Mouse (Mus musculus): ENCODE results near the gene Tnfrsf8. TPM values are rescaled to one million over a fixed set of nuclear protein-coding genes. Genes with fewer than 3 reads are reported as not detected.

The Tnfrsf8 gene
- total RNA-seq (2012; rRNA removed) = 23.2 and 31.0 TPM in 2 replicates
- total RNA-seq (2014; rRNA removed) = 18.9 and 24.7 TPM in 2 replicates
- 11.5 and 12.7 TPM in 2 replicates for polyA plus RNA-seq (2012; ENCODE audit: insufficient read length, low read depth)

GRCm38 (mm10) chr4:145314836-145315467 lies at the start of gene Tnfrsf8:
TSS of gene Tnfrsf8 (minus strand) at chr4:145315164.
- Histone ChIP-seq H3K79me2 (replicated peaks; ENCODE audit: control insufficient read depth, extremely low read depth, insufficient read depth, poor library complexity, severe bottlenecking) (no peaks in the 10 kb centered on the region; the same call in 1 of the 2 replicates), H3K9me3 (replicated peaks; ENCODE audit: low read length) (no peaks in the 10 kb centered on the region), H3K27ac (ENCODE audit: insufficient read depth, low read depth) (peak within 1 kb of the TSS; percentile 18), H3K4me1 (ENCODE audit: control insufficient read depth in 1 of 2, insufficient read depth in 2 of 2) (peaks cover 45 to 89% of the 10 kb centered on the region in 2 experiments), H3K27me3 (replicated peaks) (no peaks in the 10 kb centered on the region), H3K9ac (ENCODE audit: insufficient read depth, low read depth) (peak within 1 kb of the TSS; percentile 56), H3K4me2 (ENCODE audit: insufficient read depth, low read depth, poor library complexity, severe bottlenecking) (peak within 1 kb of the TSS; percentile 84), H3K4me3 (replicated peaks in 1 of 3; ENCODE audit: low read depth in 2 of 3, low read length in 2 of 3, poor library complexity in 1 of 3) (peak within 1 kb of the TSS; percentile 58 to 88 (median 59)), H3K36me3 (replicated peaks in 1 of 2; ENCODE audit: control insufficient read depth in 1 of 2, insufficient read depth in 1 of 2, low read length in 1 of 2) (peaks cover 0 to 2% of the 10 kb centered on the region in 2 experiments)
- peak; percentile 93 for DNase-seq (ENCODE audit: extremely low read depth)
- dilution Hi-C loops (cut with MboI; ENCODE audit: extremely low pct_ligation_motif_present, extremely low pct_unique_long_range_greater_than_20kb, low sequenced_read_pairs) (no loop called here), in situ Hi-C loops (cut with MboI; ENCODE audit: low pct_ligation_motif_present, low pct_unique_long_range_greater_than_20kb, low sequenced_read_pairs) (no loop called here)
- TF ChIP-seq ETS1 (conservative IDR thresholded peaks at IDR 0.05; ENCODE audit: low read depth, low read length) (peak; percentile 99), USF2 (conservative IDR thresholded peaks at IDR 0.05; ENCODE audit: low read depth, low read length) (no peak), ZNF384 (IDR thresholded peaks at IDR 0.05; ENCODE audit: low read depth, low read length) (no peak), POLR2A (IDR thresholded peaks at IDR 0.05; ENCODE audit: low read depth, low read length) (peak; percentile 71), HCFC1 (IDR thresholded peaks at IDR 0.05; ENCODE audit: low read depth, low read length) (peak; percentile 34; the same call in 1 of the 2 replicates), PAX5 (IDR thresholded peaks at IDR 0.05; ENCODE audit: low read length) (no peak), SIN3A (IDR thresholded peaks at IDR 0.05; ENCODE audit: low read length) (peak; percentile 86), BHLHE40 (IDR thresholded peaks at IDR 0.05; ENCODE audit: low read depth, low read length) (peak; percentile 100), JUND (conservative IDR thresholded peaks at IDR 0.05; ENCODE audit: low read depth, low read length) (peak; percentile 56), MAX (IDR thresholded peaks at IDR 0.05; ENCODE audit: low read length) (peak; percentile 96), SMC3 (IDR thresholded peaks at IDR 0.05; ENCODE audit: low read depth, low read length) (no peak; the same call in 1 of the 2 replicates), ZMIZ1 (IDR thresholded peaks at IDR 0.05; ENCODE audit: low read depth, low read length) (no peak; the same call in 1 of the 2 replicates), TBP (conservative IDR thresholded peaks at IDR 0.05; ENCODE audit: low read depth, low read length) (no peak; the same call in 1 of the 2 replicates), GABPA (IDR thresholded peaks at IDR 0.05; ENCODE audit: insufficient replicate concordance, low read depth, low read length) (no peak), ZKSCAN1 (IDR thresholded peaks at IDR 0.05; ENCODE audit: borderline replicate concordance, low read depth, low read length) (no peak), UBTF (IDR thresholded peaks at IDR 0.05; ENCODE audit: low read depth, low read length) (peak; percentile 67; the same call in 1 of the 2 replicates), MYC (IDR thresholded peaks at IDR 0.05; ENCODE audit: low read depth, low read length) (peak; percentile 94), NRF1 (IDR thresholded peaks at IDR 0.05; ENCODE audit: low read depth, low read length) (peak; percentile 71), ELF1 (IDR thresholded peaks at IDR 0.05; ENCODE audit: low read depth, low read length) (peak; percentile 62; the same call in 1 of the 2 replicates), MAZ (IDR thresholded peaks at IDR 0.05; ENCODE audit: low read depth, low read length) (peak; percentile 94), RAD21 (IDR thresholded peaks at IDR 0.05; ENCODE audit: low read depth, low read length) (peak; percentile 23), KAT2A (IDR thresholded peaks at IDR 0.05; ENCODE audit: insufficient replicate concordance, low read length) (0 out of 2 replicates have a peak, but pooled peaks have one; percentile 41), CHD2 (IDR thresholded peaks at IDR 0.05; ENCODE audit: low read length) (peak; percentile 95), E2F4 (IDR thresholded peaks at IDR 0.05; ENCODE audit: insufficient replicate concordance, low read depth, low read length) (no peak), MXI1 (IDR thresholded peaks at IDR 0.05; ENCODE audit: low read depth, low read length) (peak; percentile 94), MAFK (IDR thresholded peaks at IDR 0.05; ENCODE audit: insufficient replicate concordance, low read length) (peak; percentile 83), NELFE (IDR thresholded peaks at IDR 0.05; ENCODE audit: low read depth, low read length) (peak; percentile 48; the same call in 1 of the 2 replicates), IRF4 (IDR thresholded peaks at IDR 0.05; ENCODE audit: low read depth, low read length) (peak; percentile 98), CHD1 (IDR thresholded peaks at IDR 0.05; ENCODE audit: low read depth, low read length) (0 out of 2 replicates have a peak, but pooled peaks have one; percentile 57), POLR2AphosphoS2 (IDR thresholded peaks at IDR 0.05; ENCODE audit: low read depth, low read length) (no peak), USF1 (IDR thresholded peaks at IDR 0.05; ENCODE audit: low read depth, low read length) (peak; percentile 46), ZC3H11A (IDR thresholded peaks at IDR 0.05; ENCODE audit: low read depth, low read length) (no peak; the same call in 1 of the 2 replicates), JUN (IDR thresholded peaks at IDR 0.05; ENCODE audit: insufficient read depth, low read depth, low read length) (peak; percentile 77), RCOR1 (conservative IDR thresholded peaks at IDR 0.05; ENCODE audit: low read depth, low read length) (peak; percentile 95), CTCF (conservative IDR thresholded peaks at IDR 0.05 in 1 of 2, IDR thresholded peaks at IDR 0.05 in 1 of 2; ENCODE audit: low read depth in 2 of 2, low read length in 2 of 2) (no peak), MEF2A (IDR thresholded peaks at IDR 0.05; ENCODE audit: borderline replicate concordance, low read depth, low read length) (peak; percentile 93), EP300 (IDR thresholded peaks at IDR 0.05; ENCODE audit: low read length) (peak; percentile 93), TCF12 (IDR thresholded peaks at IDR 0.05; ENCODE audit: low read depth, low read length) (peak; percentile 99)
